Mouse (Mus musculus) ovary, postnatal 10 days (tissue): ENCODE data around the gene Tbx15.
"Not testable (repeated sequence)": the region's sequence is repeated elsewhere in the genome, so short reads cannot be mapped to it uniquely, and the experiment has no call there.

Experiments used
- DNase-seq: peaks from one replicate; pipeline ENCODE4 v3.0.0; 2022; ENCODE audit warnings: low spot score

Tbx15 gene

GRCm38 (mm10) chr3:99266752-99267303, 26.6 kb downstream of the Tbx15 start:
- DNase-seq, result no peak

- no peak for DNase-seq
Measured at GRCm38 (mm10) chr3:99277973-99278580, 37.9 kb downstream of the Tbx15 start.

DNA sequence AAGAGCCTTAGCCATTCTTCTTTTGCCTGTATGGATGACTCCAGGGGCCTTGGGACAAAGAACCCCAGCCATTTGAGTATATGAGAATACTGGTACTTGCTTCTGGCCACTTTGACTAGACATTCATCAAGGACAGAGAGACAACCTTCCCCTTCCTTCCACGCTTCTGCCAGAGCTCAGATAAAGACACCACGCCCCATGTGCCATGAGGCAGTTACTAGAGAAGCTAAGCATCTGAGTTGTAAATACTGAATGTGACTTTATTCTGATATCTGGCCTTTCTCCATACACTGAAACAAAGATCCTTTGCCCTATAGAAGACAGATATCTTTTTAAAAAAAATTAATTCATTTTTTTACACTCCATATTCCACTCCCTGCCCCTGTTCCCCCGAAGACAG, 39.5 kb downstream of the Tbx15 start:
- DNase-seq, result no peak

DNA sequence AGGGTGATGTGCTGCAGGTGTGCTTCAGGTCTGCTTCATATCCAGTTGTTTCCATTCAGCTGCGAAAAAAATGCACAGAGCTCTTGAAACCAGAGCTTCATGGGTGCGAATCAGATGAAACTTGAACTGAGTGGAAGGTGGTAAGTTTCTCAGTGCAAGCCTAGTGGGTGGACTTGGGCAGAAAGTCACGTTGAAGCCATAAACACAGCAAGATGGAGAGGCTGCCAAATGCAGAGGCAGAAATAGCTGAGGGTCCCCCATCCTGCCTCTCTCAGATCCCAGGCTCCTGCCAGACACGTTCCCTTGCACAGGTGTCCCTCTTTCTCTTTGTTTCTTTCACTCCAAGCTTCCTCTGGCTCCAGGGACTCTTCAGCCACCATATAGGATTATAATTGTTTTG, 41.3 kb downstream of the Tbx15 start:
- no peak for DNase-seq

DNA sequence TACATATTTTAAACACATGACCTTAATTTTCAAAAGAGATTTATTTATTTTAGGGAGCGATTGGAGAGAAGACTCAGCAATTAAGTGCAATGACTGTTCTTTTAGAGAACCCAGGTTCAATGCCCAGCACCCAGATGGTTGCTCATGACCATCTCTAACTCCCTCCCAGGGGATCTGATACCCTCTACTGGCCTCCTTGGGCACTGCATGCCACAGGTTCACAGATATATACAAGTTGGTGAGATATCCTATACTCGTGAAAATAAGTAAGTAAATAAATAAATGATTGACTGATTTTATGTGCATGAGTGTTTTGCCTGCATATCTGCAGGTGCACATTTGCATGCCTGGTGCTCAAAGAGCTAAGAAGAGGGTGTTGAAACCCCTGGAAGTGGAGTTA, 48.1 kb downstream of the Tbx15 start:
- no peak for DNase-seq

DNA sequence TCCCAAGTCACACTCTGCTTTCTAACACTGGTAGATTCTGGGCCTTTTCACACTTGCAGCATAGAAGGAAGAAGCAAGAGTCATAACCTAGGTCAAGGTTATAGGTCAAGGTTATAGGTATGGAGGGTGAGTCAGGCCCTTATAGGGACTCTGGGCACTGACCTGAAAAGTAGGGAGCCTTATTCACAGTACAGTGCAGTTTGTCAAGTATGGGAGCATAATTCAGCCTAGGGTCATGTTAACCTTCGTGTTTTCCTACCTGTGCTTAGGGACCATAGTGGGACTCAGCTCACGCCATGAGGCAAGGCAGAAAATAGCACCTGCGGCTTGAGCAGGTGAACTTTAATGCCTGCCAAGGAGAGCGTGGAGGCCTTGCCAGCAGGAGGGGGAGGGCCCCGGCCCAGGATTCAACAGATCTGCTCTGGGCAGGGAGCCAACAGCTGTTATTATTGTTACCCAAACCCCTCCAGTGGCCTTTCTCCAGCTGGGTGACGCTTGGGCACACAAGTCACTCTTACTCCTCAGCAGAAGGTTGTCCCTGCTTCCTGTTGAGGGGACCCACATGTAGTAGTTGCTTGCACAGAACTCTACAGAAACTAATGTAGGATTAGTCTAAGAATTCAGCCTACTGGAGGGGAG, 50.0 kb downstream of the Tbx15 start:
- DNase-seq, result peak; percentile 2

DNA sequence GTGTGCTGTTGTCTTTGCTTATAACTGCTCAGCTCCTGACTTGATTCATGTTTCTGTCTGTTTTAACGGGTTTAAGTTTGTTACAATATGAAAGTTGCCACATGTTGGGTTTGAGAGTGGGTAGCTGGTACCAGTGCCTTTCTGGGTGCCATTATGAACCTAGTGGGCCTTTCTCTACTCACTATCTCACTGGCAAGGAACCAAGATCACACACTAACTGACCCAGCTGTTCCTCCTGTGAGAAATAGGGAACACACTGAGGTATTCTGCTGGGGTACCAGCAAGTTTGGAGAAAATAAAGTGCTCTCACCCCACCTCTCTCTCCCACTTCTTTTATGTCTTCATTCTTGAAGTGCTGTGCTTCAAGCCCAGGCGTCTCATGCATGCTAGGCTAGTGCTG, 50.7 kb downstream of the Tbx15 start:
- no peak for DNase-seq

- DNase-seq, result no peak
Measured at GRCm38 (mm10) chr3:99291386-99291785, 51.2 kb downstream of the Tbx15 start.

DNA sequence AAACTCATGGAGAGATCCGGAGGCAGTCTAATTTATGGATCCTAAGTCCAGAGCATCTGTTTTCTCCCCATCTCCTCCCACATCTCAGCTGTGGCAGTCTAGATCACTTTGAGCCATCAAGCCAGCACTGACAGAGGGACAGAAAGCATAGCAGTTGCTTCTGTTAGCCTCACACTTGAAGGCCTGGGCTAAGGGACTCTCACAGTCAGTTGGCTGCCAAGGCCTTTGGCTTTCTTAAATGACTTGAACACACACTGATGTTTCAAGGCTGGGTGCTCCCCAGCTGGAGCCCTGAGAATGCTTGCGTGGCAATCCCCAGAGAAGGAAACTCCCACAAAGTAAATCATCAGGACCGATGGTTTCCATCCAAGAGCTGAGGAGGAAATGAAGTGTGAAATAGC, 52.4 kb downstream of the Tbx15 start:
- DNase-seq, result no peak

DNA sequence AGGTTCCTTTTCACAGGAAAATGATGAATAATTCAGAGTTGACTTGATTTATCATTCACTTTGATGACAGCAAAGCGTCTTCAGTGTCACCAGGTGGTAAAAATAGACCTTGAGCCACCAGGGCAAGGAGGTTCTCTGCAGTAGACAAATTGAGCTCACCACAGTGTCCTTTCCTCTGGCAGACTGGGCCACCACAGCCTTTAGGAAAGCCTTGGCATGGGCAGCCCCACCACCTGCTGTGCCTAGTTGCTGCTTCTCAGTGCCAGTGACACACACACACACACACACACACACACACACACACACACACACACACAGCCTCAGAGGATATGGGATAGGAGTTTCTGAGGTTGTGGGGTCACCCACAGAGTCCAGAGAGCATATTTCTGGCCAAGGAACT, 54.0 kb downstream of the Tbx15 start:
- not testable (repeated sequence) for DNase-seq

- no peak for DNase-seq
Measured at GRCm38 (mm10) chr3:99295301-99295700, 55.1 kb downstream of the Tbx15 start.

DNA sequence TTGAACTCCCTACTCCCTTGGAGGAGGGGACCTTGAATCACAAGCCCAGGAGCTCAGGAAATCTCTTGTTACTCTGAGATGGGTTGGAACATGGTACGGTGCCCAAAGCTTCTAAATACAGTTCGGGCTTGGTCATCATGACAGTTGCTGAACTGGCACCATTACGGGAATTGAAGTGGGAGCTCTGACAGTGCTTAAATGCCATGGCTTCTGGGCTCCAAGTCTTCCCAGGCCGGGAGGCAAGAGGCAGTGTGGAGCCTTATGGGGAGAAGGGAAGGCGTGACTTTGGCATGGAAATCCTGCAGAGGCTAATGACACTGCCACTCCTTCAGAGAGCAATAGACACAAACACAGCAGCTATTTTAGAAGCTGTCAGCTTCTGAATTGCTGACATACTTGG, 56.0 kb downstream of the Tbx15 start:
- no peak for DNase-seq

- DNase-seq, result no peak
Measured at GRCm38 (mm10) chr3:99300846-99301245, 60.7 kb downstream of the Tbx15 start.

DNA sequence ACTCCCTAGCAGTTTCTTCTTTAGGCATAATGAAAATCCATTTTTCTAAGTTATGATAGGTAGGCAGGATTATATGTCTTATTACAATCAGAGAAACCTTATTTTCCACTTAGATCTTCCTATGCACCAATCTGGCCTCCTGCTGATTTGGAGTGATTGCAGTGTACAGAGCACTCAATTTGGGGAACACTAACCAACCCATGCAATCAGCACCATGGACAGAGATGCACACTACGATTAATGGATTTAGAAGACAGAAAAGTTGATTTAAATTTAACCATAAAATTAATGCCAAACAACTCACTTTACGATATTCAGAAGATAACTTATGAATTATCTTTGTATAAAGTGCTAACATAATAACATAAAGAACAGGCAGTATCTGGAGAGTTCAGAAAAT, 70.7 kb downstream of the Tbx15 start:
- no peak for DNase-seq

GRCm38 (mm10) chr3:99311943-99312635, 71.9 kb downstream of the Tbx15 start:
- DNase-seq, result no peak

DNA sequence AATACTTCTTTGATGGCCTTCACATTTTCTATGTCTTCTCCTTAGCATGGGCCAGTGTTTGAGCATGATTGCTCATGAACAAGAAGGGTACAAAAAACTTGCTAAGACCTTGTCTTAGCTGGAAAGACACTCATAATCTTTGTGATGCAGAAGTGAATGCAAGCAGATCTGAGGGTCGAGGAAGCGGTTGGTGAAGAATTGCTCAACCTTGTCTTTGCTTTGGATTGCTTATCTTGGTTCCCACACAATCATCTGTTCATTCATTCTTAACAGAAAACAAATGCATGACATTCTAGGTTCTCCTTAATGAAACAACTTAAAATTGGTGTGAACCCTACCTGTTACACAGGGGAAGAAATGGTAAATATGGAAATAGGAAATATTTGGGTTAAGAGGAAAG, 82.2 kb downstream of the Tbx15 start:
- DNase-seq, result no peak

GRCm38 (mm10) chr3:99329316-99329715, 89.1 kb downstream of the Tbx15 start:
- no peak for DNase-seq

DNA sequence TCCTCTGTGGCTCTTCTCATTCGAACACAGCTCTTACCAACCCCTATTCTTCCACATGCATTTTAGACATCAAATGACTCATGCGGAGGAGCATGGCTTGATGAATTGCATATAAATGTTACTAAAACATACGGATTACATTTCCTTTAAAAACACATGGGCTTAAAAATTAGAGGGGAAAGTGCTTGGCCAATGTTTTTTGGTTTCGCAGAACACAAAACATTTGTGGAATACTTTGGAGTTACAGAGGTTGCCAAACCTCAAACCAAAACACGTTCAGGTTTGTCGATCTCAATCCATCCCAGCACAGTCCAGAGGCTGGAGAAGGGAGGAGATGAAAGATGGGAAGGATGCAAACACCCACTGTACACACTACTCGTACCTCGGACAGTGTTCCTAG, 90.9 kb downstream of the Tbx15 start:
- no peak for DNase-seq

DNA sequence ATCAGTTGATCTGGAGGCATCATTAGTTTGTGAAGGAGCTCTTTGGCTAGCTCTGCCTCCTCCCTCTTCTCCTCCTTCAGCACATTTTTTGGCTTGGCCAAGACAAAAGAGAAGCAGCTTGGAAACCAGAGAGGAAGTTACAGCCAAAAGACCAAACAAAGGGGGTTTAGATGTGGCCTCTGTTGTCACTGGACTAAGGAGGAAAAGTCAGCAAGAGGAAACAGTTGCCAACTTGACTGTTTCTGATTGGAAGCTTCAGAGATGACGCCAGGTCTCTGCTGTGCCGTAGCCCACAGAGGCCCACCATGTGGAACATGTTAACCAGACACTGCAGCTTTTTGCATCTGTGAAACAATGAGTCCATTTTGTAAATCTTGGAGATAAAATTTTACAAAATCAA, 96.7 kb downstream of the Tbx15 start:
- no peak for DNase-seq

- no peak for DNase-seq
Measured at GRCm38 (mm10) chr3:99338756-99339155, 98.6 kb downstream of the Tbx15 start.

GRCm38 (mm10) chr3:99340021-99340420, 99.8 kb downstream of the Tbx15 start:
- DNase-seq, result no peak

- no peak for DNase-seq
Measured at GRCm38 (mm10) chr3:99379616-99380250, 139.6 kb downstream of the Tbx15 start.

DNA sequence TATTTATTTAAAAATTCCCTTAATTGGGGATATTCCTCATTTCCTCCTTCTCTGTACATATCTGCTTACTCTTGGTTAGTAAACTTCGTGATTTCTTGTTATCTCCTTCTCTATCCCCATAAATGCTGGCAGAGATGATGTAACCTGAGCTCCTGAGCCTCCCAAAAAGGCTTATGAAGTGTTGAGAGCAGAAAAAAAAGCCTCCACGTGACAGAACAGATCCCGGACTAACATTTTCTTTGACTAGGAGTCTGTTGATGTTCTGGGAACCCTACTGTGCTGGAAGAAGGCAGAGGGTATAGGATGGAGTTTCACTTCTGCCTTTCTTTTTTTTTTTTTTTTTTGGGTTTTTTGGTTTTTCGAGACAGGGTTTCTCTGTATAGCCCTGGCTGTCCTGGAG, 146.9 kb downstream of the Tbx15 start:
- DNase-seq, result no peak
